Mouse (Mus musculus) activated CD4-positive, CD25-positive, alpha-beta regulatory T cell, adult 9 weeks (primary cell): Measurements from ENCODE around the gene Sirt1. TPM values are rescaled to one million over a fixed set of nuclear protein-coding genes. Genes with fewer than 3 reads are reported as not detected.

Experiments used
- polyA plus RNA-seq: library from polyadenylated mRNA; unstranded; fragments of 100-300 nt; shearing (Covaris generic); gene quantifications from one replicate; pipeline ENCODE4 v1.2.1, GENCODE M21; 2017

The Sirt1 gene
- 3.4 TPM for polyA plus RNA-seq

GRCm38 (mm10) chr10:63381498-63382280 lies at the start of gene Sirt1:
Gene Sirt1, minus strand, starts transcription at chr10:63381704.

GRCm38 (mm10) chr10:63429785-63430305 lies 48.3 kb upstream of the Sirt1 start, which contains the start of gene Ctnna3:
Gene Ctnna3, plus strand, starts transcription at chr10:63430098.

GRCm38 (mm10) chr10:63421739-63422735 lies 40.5 kb upstream of the Sirt1 start, which contains the start of gene Gm7075:
Gene Gm7075, minus strand, starts transcription at chr10:63421789.

GRCm38 (mm10) chr10:63382372-63383279 lies 1.1 kb upstream of the Sirt1 start, which contains the start of gene Dnajc12:
Gene Dnajc12, plus strand, starts transcription at chr10:63382443.

Other genes starting within 250 kb of the Sirt1 start
- not detected for gene Mypn, start 177.8 kb downstream of the Sirt1 start, polyA plus RNA-seq
- gene Herc4, start 137.9 kb downstream of the Sirt1 start, polyA plus RNA-seq: 155 TPM
- 8.2 TPM for gene Dnajc12, start 739 bp upstream of the Sirt1 start, polyA plus RNA-seq
- gene Gm7075, start 40.1 kb upstream of the Sirt1 start, polyA plus RNA-seq: not detected
- gene Ctnna3, start 48.4 kb upstream of the Sirt1 start, polyA plus RNA-seq: not detected